Mouse (Mus musculus): ENCODE measurements around the gene Pla2g4c. TPM values are rescaled to one million over a fixed set of nuclear protein-coding genes. Genes with fewer than 3 reads are reported as not detected.

The Pla2g4c gene
- polyA plus RNA-seq, 1 experiment from 2014 or later: 0.38 TPM

- H3K27me3 ChIP-seq (ENCODE audit: control insufficient read depth, insufficient read depth, low read length): no peaks in the 10 kb centered on the region
- no peaks in the 10 kb centered on the region for H3K36me3 ChIP-seq (ENCODE audit: control insufficient read depth, insufficient read depth, low read length)
- no peak overlapping the region for H3K9ac ChIP-seq (ENCODE audit: low read length)
- H3K4me3 ChIP-seq (ENCODE audit: control insufficient read depth in 1 of 2, insufficient read depth in 1 of 2, low read depth in 1 of 2, low read length in 2 of 2): no peak overlapping the region
- no peaks in the 10 kb centered on the region for H3K4me1 ChIP-seq (ENCODE audit: control insufficient read depth in 2 of 2, insufficient read depth in 2 of 2, low read length in 2 of 2)
- no peak overlapping the region for H3K4me2 ChIP-seq (ENCODE audit: low read length)
- H3K9me3 ChIP-seq (ENCODE audit: control insufficient read depth, low read length): no peaks in the 10 kb centered on the region
- 68% methylated on average over 2 of the region's 2 CpGs for WGBS
- H3K27ac ChIP-seq (replicated peaks in 1 of 2; ENCODE audit: control insufficient read depth in 1 of 2, insufficient read depth in 1 of 2, low read depth in 2 of 2, low read length in 2 of 2): no peak overlapping the region
- ATAC-seq (ENCODE audit: insufficient number of reproducible peaks, insufficient read depth, low FRiP score, low read depth): no peak
Observed at GRCm38 (mm10) chr7:13380588-13380987, 56.1 kb downstream of the Pla2g4c start.

GRCm38 (mm10) chr7:13397832-13398231 lies 73.4 kb downstream of the Pla2g4c start, which contains the start of gene Cabp5:
TSS of gene Cabp5 (plus strand) at chr7:13398132.
- H3K9me3 ChIP-seq (ENCODE audit: control insufficient read depth, low read length): 0 out of 2 replicates have a peak, but pooled peaks cover 2% of the 10 kb centered on the region
- H3K36me3 ChIP-seq (ENCODE audit: control insufficient read depth, insufficient read depth, low read length): no peaks in the 10 kb centered on the region
- no peaks in the 10 kb centered on the region for H3K27me3 ChIP-seq (ENCODE audit: control insufficient read depth, insufficient read depth, low read length)
- no peak within 1 kb of the TSS for H3K4me2 ChIP-seq (ENCODE audit: low read length)
- no peak within 1 kb of the TSS for H3K4me3 ChIP-seq (ENCODE audit: control insufficient read depth in 1 of 2, insufficient read depth in 1 of 2, low read depth in 1 of 2, low read length in 2 of 2)
- no peak within 1 kb of the TSS for H3K9ac ChIP-seq (ENCODE audit: low read length)
- ATAC-seq (ENCODE audit: insufficient number of reproducible peaks, insufficient read depth, low FRiP score, low read depth): no peak
- H3K27ac ChIP-seq (replicated peaks in 1 of 2; ENCODE audit: control insufficient read depth in 1 of 2, insufficient read depth in 1 of 2, low read depth in 2 of 2, low read length in 2 of 2): no peak within 1 kb of the TSS
- 59% methylated on average over 1 of the region's 1 CpGs for WGBS
- H3K4me1 ChIP-seq (ENCODE audit: control insufficient read depth in 2 of 2, insufficient read depth in 2 of 2, low read length in 2 of 2): no peaks in the 10 kb centered on the region

Other genes starting within 250 kb of the Pla2g4c start
- not detected in 2 replicates for gene Vmn1r85, start 229.5 kb upstream of the Pla2g4c start, polyA plus RNA-seq (2014; fragmentation: Nextera tagmentation; extraction: Ambion mirVana)
- not detected in 2 replicates for gene Vmn1r86, start 204.7 kb upstream of the Pla2g4c start, polyA plus RNA-seq (2014; fragmentation: Nextera tagmentation; extraction: Ambion mirVana)
- not detected in 2 replicates for gene Vmn1r87, start 184.5 kb upstream of the Pla2g4c start, polyA plus RNA-seq (2014; fragmentation: Nextera tagmentation; extraction: Ambion mirVana)
- gene Vmn1r88, start 165.1 kb upstream of the Pla2g4c start, polyA plus RNA-seq (2014; fragmentation: Nextera tagmentation; extraction: Ambion mirVana): not detected in 2 replicates
- gene Vmn1r89, start 111.6 kb upstream of the Pla2g4c start, polyA plus RNA-seq (2014; fragmentation: Nextera tagmentation; extraction: Ambion mirVana): not detected in 2 replicates
- gene Lig1, start 47.4 kb upstream of the Pla2g4c start, polyA plus RNA-seq (2014; fragmentation: Nextera tagmentation; extraction: Ambion mirVana): 53.4 and 57.5 TPM in 2 replicates
- 3.3 and 4.2 TPM in 2 replicates for gene Zswim9, start 45.9 kb upstream of the Pla2g4c start, polyA plus RNA-seq (2014; fragmentation: Nextera tagmentation; extraction: Ambion mirVana)
- gene Cabp5, start 73.5 kb downstream of the Pla2g4c start, polyA plus RNA-seq (2014; fragmentation: Nextera tagmentation; extraction: Ambion mirVana): not detected in 2 replicates
- gene Bsph1, start 126.2 kb downstream of the Pla2g4c start, polyA plus RNA-seq (2014; fragmentation: Nextera tagmentation; extraction: Ambion mirVana): not detected in 2 replicates
- not detected in 2 replicates for gene Bsph2, start 246.4 kb downstream of the Pla2g4c start, polyA plus RNA-seq (2014; fragmentation: Nextera tagmentation; extraction: Ambion mirVana)